Mouse (Mus musculus): ENCODE measurements at regions not wholly inside any gene's neighbourhood (a gene's known extent, or its start where the extent isn't known, plus 50 kb on each side); places are given as distances from the start of the nearest gene placed in this dataset.

DNA sequence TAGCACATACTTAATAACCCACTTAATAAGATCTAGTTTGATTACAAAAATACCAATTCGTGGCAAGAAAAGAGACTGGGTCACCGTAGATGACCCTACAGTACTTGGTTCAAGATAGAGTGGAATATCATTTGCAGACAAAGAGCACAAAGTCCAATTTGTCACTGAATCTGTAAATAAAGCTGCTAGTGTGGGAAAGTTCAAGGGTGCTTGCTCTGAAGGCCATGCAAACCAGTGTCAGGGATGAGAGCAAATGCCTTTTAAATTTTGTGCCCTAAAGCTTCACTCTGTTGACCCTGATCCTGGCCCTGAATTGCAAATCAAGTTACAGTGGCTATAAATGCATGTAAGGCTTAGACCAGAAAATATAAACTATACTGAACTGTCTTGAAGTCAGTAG is 113.1 kb downstream of the Cd55b start:
- no peak for ATAC-seq (ENCODE audit: low FRiP score)

DNA sequence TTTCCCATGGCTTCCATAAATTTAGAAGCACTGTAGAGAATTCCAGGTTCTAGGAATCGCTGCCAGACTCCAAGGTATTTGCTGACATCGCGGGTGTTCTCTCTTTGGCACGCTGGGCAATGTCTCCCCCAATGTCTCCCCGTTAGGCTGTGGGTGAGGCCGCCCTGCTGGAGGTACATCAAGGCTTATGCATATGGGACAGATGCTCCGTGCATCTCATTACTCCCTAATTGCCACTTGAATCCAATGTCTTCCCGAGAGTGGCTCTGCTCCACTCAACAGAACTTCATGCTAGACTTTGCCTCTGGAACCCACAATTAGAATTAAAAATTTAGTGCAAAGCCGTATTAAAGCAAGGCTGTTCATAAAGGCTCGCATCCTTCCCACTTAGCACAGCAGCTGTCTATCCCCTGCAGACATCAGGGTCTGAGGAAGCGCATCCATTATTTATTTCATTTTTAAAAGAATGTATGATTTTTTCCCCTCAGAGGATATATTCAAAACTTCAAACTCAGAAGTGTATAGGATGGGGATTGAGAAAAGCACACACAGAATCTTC is 120.9 kb downstream of the Cd55b start:
- ATAC-seq (ENCODE audit: low FRiP score) (no peak), DNase-seq (ENCODE audit: low spot score) (peak; percentile 6)
- H3K27ac ChIP-seq (ENCODE audit: low read depth, low read length) = no peak overlapping the region
- WGBS = 55% methylated on average over 11 of the region's 11 CpGs
- H3K4me3 ChIP-seq (ENCODE audit: low read depth, low read length) = no peak overlapping the region
- no peaks in the 10 kb centered on the region for H3K27me3 ChIP-seq (ENCODE audit: control insufficient read depth, insufficient read depth, low read length)
- no peaks in the 10 kb centered on the region for H3K36me3 ChIP-seq (ENCODE audit: control insufficient read depth, insufficient read depth, low read length)
- H3K9me3 ChIP-seq (ENCODE audit: control insufficient read depth, low read length) = no peaks in the 10 kb centered on the region
- H3K4me2 ChIP-seq (replicated peaks; ENCODE audit: low read depth, low read length) = no peak overlapping the region
- H3K4me1 ChIP-seq (replicated peaks; ENCODE audit: control insufficient read depth, insufficient read depth, low read length) = no peaks in the 10 kb centered on the region
- H3K9ac ChIP-seq (ENCODE audit: low read depth, low read length) = no peak overlapping the region

More for the DNA sequence above, 113.1 kb downstream of the Cd55b start:
- H3K4me3 ChIP-seq (ENCODE audit: low read depth, low read length) = no peak overlapping the region
- H3K27ac ChIP-seq (ENCODE audit: low read depth, low read length) = no peak overlapping the region
- no peak for DNase-seq (ENCODE audit: low spot score)
- no peak overlapping the region for H3K9ac ChIP-seq (ENCODE audit: low read depth, low read length)
- H3K9me3 ChIP-seq (ENCODE audit: control insufficient read depth, low read length) = no peaks in the 10 kb centered on the region
- H3K4me1 ChIP-seq (replicated peaks; ENCODE audit: control insufficient read depth, insufficient read depth, low read length) = no peaks in the 10 kb centered on the region
- no peak overlapping the region for H3K4me2 ChIP-seq (replicated peaks; ENCODE audit: low read depth, low read length)
- no peaks in the 10 kb centered on the region for H3K36me3 ChIP-seq (ENCODE audit: control insufficient read depth, insufficient read depth, low read length)
- no peaks in the 10 kb centered on the region for H3K27me3 ChIP-seq (ENCODE audit: control insufficient read depth, insufficient read depth, low read length)
- WGBS = 73% methylated on average over 2 of the region's 2 CpGs

GRCm38 (mm10) chr1:130300065-130300815 is 122.6 kb downstream of the Cd55b start:
- peak overlapping the region; percentile 60 for H3K27ac ChIP-seq (ENCODE audit: low read depth, low read length)
- H3K4me2 ChIP-seq (replicated peaks; ENCODE audit: low read depth, low read length) = peak overlapping the region; percentile 21
- H3K36me3 ChIP-seq (ENCODE audit: control insufficient read depth, insufficient read depth, low read length) = no peaks in the 10 kb centered on the region
- DNase-seq (ENCODE audit: low spot score) = peak; percentile 86
- H3K4me3 ChIP-seq (ENCODE audit: low read depth, low read length) = no peak overlapping the region
- peak overlapping the region; percentile 38 for H3K9ac ChIP-seq (ENCODE audit: low read depth, low read length)
- H3K27me3 ChIP-seq (ENCODE audit: control insufficient read depth, insufficient read depth, low read length) = no peaks in the 10 kb centered on the region
- no peaks in the 10 kb centered on the region for H3K4me1 ChIP-seq (replicated peaks; ENCODE audit: control insufficient read depth, insufficient read depth, low read length)
- H3K9me3 ChIP-seq (ENCODE audit: control insufficient read depth, low read length) = no peaks in the 10 kb centered on the region
- ATAC-seq (ENCODE audit: low FRiP score) = peak; percentile 95
- WGBS = 4% methylated on average over 13 of the region's 13 CpGs

DNA sequence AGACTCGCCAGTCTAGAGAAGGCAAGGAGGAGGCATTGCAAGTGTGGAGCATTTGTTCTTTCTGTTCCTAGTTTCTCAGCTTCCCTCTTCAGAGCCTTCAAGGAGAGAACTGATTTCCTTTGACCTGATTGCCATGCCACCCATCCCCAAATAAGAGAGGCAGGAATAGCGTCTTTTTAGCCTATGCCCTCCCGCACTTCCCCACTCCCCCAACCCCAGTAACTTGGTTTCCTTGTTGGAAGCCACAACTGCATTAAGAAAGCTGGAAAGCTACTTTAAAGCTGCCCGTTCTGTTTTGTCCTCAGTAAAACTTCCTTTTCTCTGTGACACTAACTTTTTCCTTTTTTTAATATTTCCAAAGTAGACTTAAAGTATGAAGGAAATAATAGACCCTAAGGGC is 123.2 kb downstream of the Cd55b start:
- 0 out of 2 replicates have a peak overlapping the region, but pooled peaks have one; percentile 21 for H3K4me2 ChIP-seq (replicated peaks; ENCODE audit: low read depth, low read length)
- H3K9me3 ChIP-seq (ENCODE audit: control insufficient read depth, low read length) = no peaks in the 10 kb centered on the region
- H3K27me3 ChIP-seq (ENCODE audit: control insufficient read depth, insufficient read depth, low read length) = no peaks in the 10 kb centered on the region
- no peaks in the 10 kb centered on the region for H3K36me3 ChIP-seq (ENCODE audit: control insufficient read depth, insufficient read depth, low read length)
- DNase-seq (ENCODE audit: low spot score) (peak; percentile 54), ATAC-seq (ENCODE audit: low FRiP score) (peak; percentile 36; the same call in 1 of the 2 replicates)
- H3K4me1 ChIP-seq (replicated peaks; ENCODE audit: control insufficient read depth, insufficient read depth, low read length) = no peaks in the 10 kb centered on the region
- peak overlapping the region; percentile 28; the same call in 1 of the 2 replicates for H3K9ac ChIP-seq (ENCODE audit: low read depth, low read length)
- 0 out of 2 replicates have a peak overlapping the region, but pooled peaks have one; percentile 6 for H3K27ac ChIP-seq (ENCODE audit: low read depth, low read length)
- no peak overlapping the region for H3K4me3 ChIP-seq (ENCODE audit: low read depth, low read length)
- WGBS = 11% methylated on average over 4 of the region's 4 CpGs

- H3K4me3 ChIP-seq (ENCODE audit: low read depth, low read length) = no peak overlapping the region
- 64% methylated on average over 3 of the region's 3 CpGs for WGBS
- H3K36me3 ChIP-seq (ENCODE audit: control insufficient read depth, insufficient read depth, low read length) = no peaks in the 10 kb centered on the region
- no peaks in the 10 kb centered on the region for H3K4me1 ChIP-seq (replicated peaks; ENCODE audit: control insufficient read depth, insufficient read depth, low read length)
- no peaks in the 10 kb centered on the region for H3K27me3 ChIP-seq (ENCODE audit: control insufficient read depth, insufficient read depth, low read length)
- no peak for ATAC-seq (ENCODE audit: low FRiP score)
- H3K9ac ChIP-seq (ENCODE audit: low read depth, low read length) = no peak overlapping the region
- H3K4me2 ChIP-seq (replicated peaks; ENCODE audit: low read depth, low read length) = no peak overlapping the region
- no peak for DNase-seq (ENCODE audit: low spot score)
- H3K27ac ChIP-seq (ENCODE audit: low read depth, low read length) = no peak overlapping the region
- H3K9me3 ChIP-seq (ENCODE audit: control insufficient read depth, low read length) = no peaks in the 10 kb centered on the region
These were observed 123.7 kb downstream of the Cd55b start for GRCm38 (mm10) chr1:130299069-130299468.

DNA sequence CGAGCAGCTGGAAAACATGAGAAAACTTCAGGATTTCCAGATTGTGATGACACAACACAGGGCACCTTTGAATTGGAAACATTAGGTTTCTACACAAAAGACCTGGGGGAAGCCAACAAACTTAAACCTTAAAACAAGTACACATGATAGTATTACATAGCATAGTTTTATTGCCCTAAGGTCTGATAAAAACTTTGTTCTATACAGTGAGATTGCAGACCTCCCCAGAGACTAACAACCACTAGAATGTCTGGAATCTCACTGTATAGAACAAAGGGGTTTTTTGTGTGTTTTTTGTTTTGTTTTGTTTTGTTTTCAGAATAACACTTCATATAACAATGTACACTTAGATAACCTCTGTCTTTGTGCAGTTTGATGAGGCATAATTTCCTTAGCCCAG is 124.2 kb downstream of the Cd55b start:
- H3K27ac ChIP-seq (ENCODE audit: low read depth, low read length) = no peak overlapping the region
- no peaks in the 10 kb centered on the region for H3K27me3 ChIP-seq (ENCODE audit: control insufficient read depth, insufficient read depth, low read length)
- H3K4me1 ChIP-seq (replicated peaks; ENCODE audit: control insufficient read depth, insufficient read depth, low read length) = no peaks in the 10 kb centered on the region
- DNase-seq (ENCODE audit: low spot score) (no peak), ATAC-seq (ENCODE audit: low FRiP score) (no peak)
- no peak overlapping the region for H3K9ac ChIP-seq (ENCODE audit: low read depth, low read length)
- WGBS = 74% methylated on average over 1 of the region's 1 CpGs
- H3K9me3 ChIP-seq (ENCODE audit: control insufficient read depth, low read length) = no peaks in the 10 kb centered on the region
- H3K36me3 ChIP-seq (ENCODE audit: control insufficient read depth, insufficient read depth, low read length) = no peaks in the 10 kb centered on the region
- no peak overlapping the region for H3K4me2 ChIP-seq (replicated peaks; ENCODE audit: low read depth, low read length)
- no peak overlapping the region for H3K4me3 ChIP-seq (ENCODE audit: low read depth, low read length)

DNA sequence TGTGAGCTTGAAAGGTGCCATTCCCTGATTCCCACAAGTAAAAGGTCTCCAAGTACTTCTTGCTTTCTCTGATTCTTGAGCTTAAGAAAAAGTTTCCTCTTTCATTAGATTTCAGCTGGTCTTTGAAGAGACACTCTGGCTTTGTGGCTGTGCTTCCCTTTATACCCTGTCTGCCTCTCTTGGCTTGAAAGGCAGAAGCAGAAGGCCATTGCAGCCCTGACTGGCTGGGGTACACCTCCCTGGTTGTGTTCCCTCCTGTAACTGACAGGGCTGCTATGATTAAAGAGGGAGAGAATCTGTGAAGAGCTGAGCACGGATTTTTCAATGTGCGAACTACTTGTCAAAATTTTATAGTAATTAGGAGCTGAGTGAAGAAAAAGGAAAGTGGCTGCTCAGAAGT is 125.3 kb downstream of the Cd55b start:
- 51% methylated on average over 2 of the region's 2 CpGs for WGBS
- Histone ChIP-seq H3K27me3 (ENCODE audit: control insufficient read depth, insufficient read depth, low read length) (no peaks in the 10 kb centered on the region), H3K36me3 (ENCODE audit: control insufficient read depth, insufficient read depth, low read length) (no peaks in the 10 kb centered on the region), H3K27ac (ENCODE audit: low read depth, low read length) (no peak overlapping the region), H3K4me1 (replicated peaks; ENCODE audit: control insufficient read depth, insufficient read depth, low read length) (no peaks in the 10 kb centered on the region), H3K4me2 (replicated peaks; ENCODE audit: low read depth, low read length) (no peak overlapping the region), H3K4me3 (ENCODE audit: low read depth, low read length) (no peak overlapping the region), H3K9me3 (ENCODE audit: control insufficient read depth, low read length) (no peaks in the 10 kb centered on the region), H3K9ac (ENCODE audit: low read depth, low read length) (no peak overlapping the region)
- ATAC-seq (ENCODE audit: low FRiP score) (no peak), DNase-seq (ENCODE audit: low spot score) (no peak)

GRCm38 (mm10) chr1:130285882-130286281 is 136.9 kb downstream of the Cd55b start:
- no peak overlapping the region for H3K4me2 ChIP-seq (replicated peaks; ENCODE audit: low read depth, low read length)
- no peak overlapping the region for H3K4me3 ChIP-seq (ENCODE audit: low read depth, low read length)
- ATAC-seq (ENCODE audit: low FRiP score) (no peak), DNase-seq (ENCODE audit: low spot score) (no peak)
- no peaks in the 10 kb centered on the region for H3K27me3 ChIP-seq (ENCODE audit: control insufficient read depth, insufficient read depth, low read length)
- no peak overlapping the region for H3K27ac ChIP-seq (ENCODE audit: low read depth, low read length)
- no peak overlapping the region for H3K9ac ChIP-seq (ENCODE audit: low read depth, low read length)
- WGBS = 83% methylated on average over 6 of the region's 6 CpGs
- no peaks in the 10 kb centered on the region for H3K9me3 ChIP-seq (ENCODE audit: control insufficient read depth, low read length)
- no peaks in the 10 kb centered on the region for H3K4me1 ChIP-seq (replicated peaks; ENCODE audit: control insufficient read depth, insufficient read depth, low read length)
- H3K36me3 ChIP-seq (ENCODE audit: control insufficient read depth, insufficient read depth, low read length) = no peaks in the 10 kb centered on the region

DNA sequence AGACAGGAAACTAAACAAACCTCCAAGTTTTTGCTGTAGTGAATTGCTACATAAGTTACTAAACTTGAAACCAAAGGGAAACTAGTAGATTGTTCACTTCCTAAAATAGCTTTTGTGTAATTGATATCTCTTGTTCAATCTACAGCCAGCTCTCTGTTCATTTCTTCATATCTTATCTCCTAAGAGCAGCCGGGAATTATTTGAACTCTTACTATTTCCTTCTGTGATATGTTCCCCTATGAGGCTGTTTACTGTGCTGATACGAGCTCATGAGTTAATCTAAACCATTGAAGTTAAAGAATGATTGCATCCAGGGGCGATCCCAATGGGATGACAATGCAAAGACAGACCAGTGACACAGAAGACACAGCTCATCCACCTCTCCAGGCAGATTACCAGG is 140.7 kb downstream of the Cd55b start:
- no peak for ATAC-seq (ENCODE audit: low FRiP score)
- WGBS = 81% methylated on average over 3 of the region's 3 CpGs
- DNase-seq (ENCODE audit: low spot score) = no peak

More for the DNA sequence above, 140.7 kb downstream of the Cd55b start:
- H3K9ac ChIP-seq (ENCODE audit: low read depth, low read length) = no peak overlapping the region
- H3K27ac ChIP-seq (ENCODE audit: low read depth, low read length) = no peak overlapping the region
- H3K4me3 ChIP-seq (ENCODE audit: low read depth, low read length) = no peak overlapping the region
- no peaks in the 10 kb centered on the region for H3K9me3 ChIP-seq (ENCODE audit: control insufficient read depth, low read length)
- no peaks in the 10 kb centered on the region for H3K27me3 ChIP-seq (ENCODE audit: control insufficient read depth, insufficient read depth, low read length)
- H3K4me1 ChIP-seq (replicated peaks; ENCODE audit: control insufficient read depth, insufficient read depth, low read length) = no peaks in the 10 kb centered on the region
- H3K36me3 ChIP-seq (ENCODE audit: control insufficient read depth, insufficient read depth, low read length) = no peaks in the 10 kb centered on the region
- no peak overlapping the region for H3K4me2 ChIP-seq (replicated peaks; ENCODE audit: low read depth, low read length)

Measured in hindbrain, embryonic 11.5 days (tissue).